Mouse (Mus musculus) hindbrain, embryonic 14.5 days (tissue): Measurements from ENCODE around the gene Mri1. TPM values are rescaled to one million over a fixed set of nuclear protein-coding genes. Genes with fewer than 3 reads are reported as not detected.

ENCODE experiments used
- ATAC-seq: fragments of 200-750 bp; cut with Nextera tagmentation; 2 replicates; pipeline ENCODE4 v1.8.0; 2017; ENCODE audit warnings: moderate number of reproducible peaks, mild to moderate bottlenecking, moderate TSS enrichment, moderate library complexity; ENCODE audit not compliant: low FRiP score
- DNase-seq: peaks from one replicate; pipeline ENCODE4 v3.0.0-alpha.2; 2015; ENCODE audit warnings: low spot score
- H3K27ac ChIP-seq: fragments of 300-500 bp; sonication (generic); 2 replicates; pipeline ENCODE4 v1.5.1; 2014; ENCODE audit warnings: mild to moderate bottlenecking, moderate library complexity
- H3K27me3 ChIP-seq: fragments of 300-500 bp; sonication (generic); 2 replicates; pipeline ENCODE4 v1.6.1; 2014; ENCODE audit warnings: mild to moderate bottlenecking, low read length, mixed read lengths; ENCODE audit not compliant: control insufficient read depth, insufficient read depth
- H3K36me3 ChIP-seq: fragments of 300-500 bp; sonication (generic); replicated peaks from 2 replicates; pipeline ENCODE4 v1.6.1; 2014; ENCODE audit not compliant: control insufficient read depth, insufficient read depth
- H3K4me1 ChIP-seq: fragments of 300-500 bp; sonication (generic); replicated peaks from 2 replicates; pipeline ENCODE4 v1.6.1; 2014; ENCODE audit warnings: antibody characterized with exemption, low read length, mixed read lengths; ENCODE audit not compliant: control insufficient read depth, insufficient read depth
- H3K4me2 ChIP-seq: fragments of 300-500 bp; sonication (generic); replicated peaks from 2 replicates; pipeline ENCODE4 v1.6.1; 2014; ENCODE audit warnings: mild to moderate bottlenecking, moderate library complexity
- H3K4me3 ChIP-seq: fragments of 300-500 bp; sonication (generic); replicated peaks from 2 replicates; pipeline ENCODE4 v1.5.1; 2014; ENCODE audit warnings: mild to moderate bottlenecking, low read length
- H3K9ac ChIP-seq: fragments of 300-500 bp; sonication (generic); 2 replicates; pipeline ENCODE4 v1.6.1; 2014
- H3K9me3 ChIP-seq: fragments of 300-500 bp; sonication (generic); 2 replicates; pipeline ENCODE4 v1.6.1; 2016; ENCODE audit warnings: low read length; ENCODE audit not compliant: control insufficient read depth
- WGBS: fragments of 180-500 bp; shearing (Covaris S2); extraction: QIAGEN DNeasy Blood & Tissue Kit; methylation state at CpG from one replicate; pipeline ENCODE4 v1.1.7; 2014; 5-methylcytosine and 5-hydroxymethylcytosine counted together
- microRNA counts: library from miRNA; unstranded; fragments of <30 nt; microRNA quantifications from one replicate; lab custom pipeline; 2016
- microRNA-seq: library from miRNA; unstranded; fragments of <30 nt; microRNA quantifications from one replicate; pipeline ENCODE4, GENCODE M21; 2016
- polyA plus RNA-seq: library from polyadenylated mRNA; unstranded; fragments of >200 nt; fragmentation: Nextera tagmentation; extraction: Ambion mirVana; gene quantifications from 2 replicates; pipeline ENCODE4 v1.2.1, GENCODE M21; 2014

The Mri1 gene
- polyA plus RNA-seq, 1 experiment from 2014 or later: 40.2 TPM

GRCm38 (mm10) chr8:84200652-84201544 lies 56.2 kb downstream of the Mri1 start:
- Histone ChIP-seq H3K9me3 (no peaks in the 10 kb centered on the region), H3K36me3 (no peaks in the 10 kb centered on the region), H3K27ac (peak overlapping the region; percentile 61), H3K4me2 (peak overlapping the region; percentile 54), H3K4me1 (peaks cover 31% of the 10 kb centered on the region), H3K27me3 (peaks cover 16% of the 10 kb centered on the region; the same call in 1 of the 2 replicates), H3K9ac (peak overlapping the region; percentile 61), H3K4me3 (peak overlapping the region; percentile 38)
- peak; percentile 40 for DNase-seq
- 9% methylated on average over 56 of the region's 70 CpGs for WGBS
- ATAC-seq: no peak

GRCm38 (mm10) chr8:84200126-84200555 lies 57.0 kb downstream of the Mri1 start:
- Histone ChIP-seq H3K27me3 (peaks cover 16% of the 10 kb centered on the region; the same call in 1 of the 2 replicates), H3K4me2 (peak overlapping the region; percentile 54), H3K4me1 (peaks cover 31% of the 10 kb centered on the region), H3K27ac (peak overlapping the region; percentile 61), H3K9ac (peak overlapping the region; percentile 61; the same call in 1 of the 2 replicates), H3K4me3 (peak overlapping the region; percentile 38), H3K9me3 (no peaks in the 10 kb centered on the region), H3K36me3 (no peaks in the 10 kb centered on the region)
- 24% methylated on average over 8 of the region's 8 CpGs for WGBS
- DNase-seq (no peak), ATAC-seq (no peak)

MicroRNAs encoded within 50 kb of the gene (microRNA counts, 519-probe panel; counts per million panel counts)
- microRNA mmu-miR-23a (lab: Ali Mortazavi, UCI) (4,807 counts per million, percentile 48 among the panel's probes with 10 or more counts), microRNA mmu-miR-27a (lab: Ali Mortazavi, UCI) (5,251 counts per million, percentile 63 among the panel's probes with 10 or more counts)

Small RNA genes lying within 50 kb of the gene (microRNA-seq; reads per million reads assigned to microRNA genes)
- 6,090 reads per million, percentile 93 among the genes with 10 or more reads in this experiment for gene Mir23a
- gene Mir24-2: not detected
- gene Mir27a: 100 reads per million, percentile 52 among the genes with 10 or more reads in this experiment
- gene Mir3074-2: not detected

Other genes with a start within 250 kb of the Mri1 start
- 0.52 and 0.77 TPM in 2 replicates for gene 2210011C24Rik, start 245.2 kb downstream of the Mri1 start, polyA plus RNA-seq
- gene Palm3, start 235.9 kb downstream of the Mri1 start, polyA plus RNA-seq: 3.7 and 5.5 TPM in 2 replicates
- gene Il27ra, start 214.7 kb downstream of the Mri1 start, polyA plus RNA-seq: 0.34 and 0.48 TPM in 2 replicates
- 1.6 and 4.7 TPM in 2 replicates for gene Rln3, start 212.3 kb downstream of the Mri1 start, polyA plus RNA-seq
- 2.1 and 2.7 TPM in 2 replicates for gene Gm10643, start 192.2 kb downstream of the Mri1 start, polyA plus RNA-seq
- gene Rfx1, start 190.5 kb downstream of the Mri1 start, polyA plus RNA-seq: 11.0 and 11.5 TPM in 2 replicates
- 17.4 and 18.9 TPM in 2 replicates for gene Dcaf15, start 152.6 kb downstream of the Mri1 start, polyA plus RNA-seq
- 0.48 and 0.59 TPM in 2 replicates for gene Podnl1, start 131.3 kb downstream of the Mri1 start, polyA plus RNA-seq
- 30.4 and 33.3 TPM in 2 replicates for gene Cc2d1a, start 109.4 kb downstream of the Mri1 start, polyA plus RNA-seq
- gene 4930432K21Rik, start 109.3 kb downstream of the Mri1 start, polyA plus RNA-seq: 1.4 TPM in 2 replicates
- 7.8 and 10.4 TPM in 2 replicates for gene Nanos3, start 72.1 kb downstream of the Mri1 start, polyA plus RNA-seq
- 20.0 and 20.6 TPM in 2 replicates for gene Zswim4, start 20.3 kb downstream of the Mri1 start, polyA plus RNA-seq
- 268 and 296 TPM in 2 replicates for gene D8Ertd738e, start 7.6 kb downstream of the Mri1 start, polyA plus RNA-seq
- gene Ccdc130, start 13.1 kb upstream of the Mri1 start, polyA plus RNA-seq: 22.7 and 27.1 TPM in 2 replicates
- 14.1 and 18.5 TPM in 2 replicates for gene Cacna1a, start 131.1 kb upstream of the Mri1 start, polyA plus RNA-seq